Mouse (Mus musculus) G1E-ER4 (cell line): Measurements from ENCODE around the gene Dyrk1a. TPM values are rescaled to one million over a fixed set of nuclear protein-coding genes. Genes with fewer than 3 reads are reported as not detected.

Source experiments
- GATA1 ChIP-seq: IDR thresholded peaks from one replicate; pipeline ENCODE4 v1.8.0; 2012; ENCODE audit warnings: low read length, inconsistent platforms
- polyA plus RNA-seq: library from polyadenylated mRNA; stranded (reverse); fragments of >175 nt; gene quantifications from 2 replicates; pipeline ENCODE4 v1.2.3, GENCODE M21; 2012

The Dyrk1a gene
- polyA plus RNA-seq, 1 experiment = 15.0 TPM

GRCm38 (mm10) chr16:94545781-94546562, 23.8 kb upstream of the Dyrk1a start:
- TF ChIP-seq GATA1 = no peak

GRCm38 (mm10) chr16:94549813-94550212, 20.0 kb upstream of the Dyrk1a start:
- TF ChIP-seq GATA1 = no peak

- no peak for TF ChIP-seq GATA1
Measured at GRCm38 (mm10) chr16:94551934-94552333, 17.9 kb upstream of the Dyrk1a start.

- TF ChIP-seq GATA1 = no peak
Measured at GRCm38 (mm10) chr16:94555346-94555745, 14.5 kb upstream of the Dyrk1a start.

- no peak for TF ChIP-seq GATA1
Measured at GRCm38 (mm10) chr16:94556228-94556627, 13.6 kb upstream of the Dyrk1a start.

GRCm38 (mm10) chr16:94559282-94559681, 10.5 kb upstream of the Dyrk1a start:
- TF ChIP-seq GATA1 = no peak

- no peak for TF ChIP-seq GATA1
Measured at GRCm38 (mm10) chr16:94559782-94560181, 10.0 kb upstream of the Dyrk1a start.

GRCm38 (mm10) chr16:94560618-94561017, 9.2 kb upstream of the Dyrk1a start:
- TF ChIP-seq GATA1 = no peak

GRCm38 (mm10) chr16:94566124-94566523, 3.7 kb upstream of the Dyrk1a start:
- no peak for TF ChIP-seq GATA1

GRCm38 (mm10) chr16:94566834-94567585, 2.8 kb upstream of the Dyrk1a start:
- TF ChIP-seq GATA1 = no peak

- no peak for TF ChIP-seq GATA1
Measured at GRCm38 (mm10) chr16:94567751-94568150, 2.1 kb upstream of the Dyrk1a start.

- TF ChIP-seq GATA1 = no peak
Measured at GRCm38 (mm10) chr16:94568335-94569228, 1.2 kb upstream of the Dyrk1a start.

GRCm38 (mm10) chr16:94570361-94571041, 691 bp downstream of the Dyrk1a start:
- no peak for TF ChIP-seq GATA1

- no peak for TF ChIP-seq GATA1
Measured at GRCm38 (mm10) chr16:94571111-94571993, 1.5 kb downstream of the Dyrk1a start.
